Mouse (Mus musculus): Measurements from ENCODE around the gene Hist1h2bl. TPM values are rescaled to one million over a fixed set of nuclear protein-coding genes. Genes with fewer than 3 reads are reported as not detected.

Hist1h2bl gene
- total RNA-seq, 2 experiments from 2014 or later = 184 to 186 TPM

Small RNA genes within 50 kb of the gene (microRNA-seq; reads per million reads assigned to microRNA genes)
- gene Gm44357 (0 reads per million in 2 experiments), gene Gm44367 (0 reads per million in 2 experiments), gene Gm44454 (0 reads per million in 2 experiments)

Other genes with a start within 250 kb of the Hist1h2bl start
- gene Nkapl, start 247.6 kb downstream of the Hist1h2bl start, total RNA-seq (2021) = under 1 TPM; 0.38 to 0.52 TPM
- 1 to 10 TPM; 1.2 to 1.6 TPM for gene Zkscan4, start 237.2 kb downstream of the Hist1h2bl start, total RNA-seq (2021)
- gene Gm10065, start 236.7 kb downstream of the Hist1h2bl start, total RNA-seq (2021) = not detected
- gene AK157302, start 220.9 kb downstream of the Hist1h2bl start, total RNA-seq (2021) = 10 to 100 TPM; 11.5 to 12.4 TPM
- gene Gm11273, start 214.7 kb downstream of the Hist1h2bl start, total RNA-seq (2021) = 100 to 1,000 TPM; 118 to 122 TPM
- gene Zkscan8, start 185.0 kb downstream of the Hist1h2bl start, total RNA-seq (2021) = 10 to 100 TPM in 1 of 2 experiments, 1 to 10 TPM in 1; 8.0 to 11.4 TPM
- gene Olfr1366, start 173.3 kb downstream of the Hist1h2bl start, total RNA-seq (2021) = not detected
- not detected for gene Olfr1535, start 156.2 kb downstream of the Hist1h2bl start, total RNA-seq (2021)
- gene Olfr1364, start 134.4 kb downstream of the Hist1h2bl start, total RNA-seq (2021) = not detected
- gene Olfr1362, start 102.1 kb downstream of the Hist1h2bl start, total RNA-seq (2021) = not detected
- not detected for gene Olfr11, start 73.6 kb downstream of the Hist1h2bl start, total RNA-seq (2021)
- gene Olfr1361, start 52.8 kb downstream of the Hist1h2bl start, total RNA-seq (2021) = not detected
- not detected for gene Olfr1360, start 38.7 kb downstream of the Hist1h2bl start, total RNA-seq (2021)
- gene Olfr1359, start 18.0 kb downstream of the Hist1h2bl start, total RNA-seq (2021) = not detected
- gene Hist1h2ai, start 279 bp upstream of the Hist1h2bl start, total RNA-seq (2021) = 100 to 1,000 TPM; 125 TPM
- 100 to 1,000 TPM; 240 to 265 TPM for gene Hist1h3h, start 1.5 kb upstream of the Hist1h2bl start, total RNA-seq (2021)
- 10 to 100 TPM; 50.7 to 68.7 TPM for gene Hist1h2bm, start 5.9 kb upstream of the Hist1h2bl start, total RNA-seq (2021)
- gene Hist1h4j, start 18.9 kb upstream of the Hist1h2bl start, total RNA-seq (2021) = 10 to 100 TPM; 32.2 to 32.7 TPM
- gene Hist1h4k, start 34.4 kb upstream of the Hist1h2bl start, total RNA-seq (2021) = 100 to 1,000 TPM; 439 to 508 TPM
- 10 to 100 TPM; 71.7 to 78.9 TPM for gene Hist1h2ak, start 37.7 kb upstream of the Hist1h2bl start, total RNA-seq (2021)
- gene Hist1h2bn, start 38.0 kb upstream of the Hist1h2bl start, total RNA-seq (2021) = 100 to 1,000 TPM in 1 of 2 experiments, 10 to 100 TPM in 1; 94.7 to 110 TPM
- 100 to 1,000 TPM; 122 to 129 TPM for gene Hist1h1b, start 64.5 kb upstream of the Hist1h2bl start, total RNA-seq (2021)
- 100 to 1,000 TPM; 199 to 235 TPM for gene Hist1h3i, start 67.2 kb upstream of the Hist1h2bl start, total RNA-seq (2021)
- 10 to 100 TPM; 37.8 to 38.8 TPM for gene Hist1h2an, start 71.1 kb upstream of the Hist1h2bl start, total RNA-seq (2021)
- 10 to 100 TPM; 78.8 to 79.4 TPM for gene Hist1h2bp, start 71.3 kb upstream of the Hist1h2bl start, total RNA-seq (2021)
- gene Hist1h2bq, start 94.1 kb upstream of the Hist1h2bl start, total RNA-seq (2021) = 100 to 1,000 TPM; 140 to 150 TPM
- gene Hist1h2ao, start 94.3 kb upstream of the Hist1h2bl start, total RNA-seq (2021) = 100 to 1,000 TPM; 240 to 250 TPM
- 100 to 1,000 TPM; 345 to 353 TPM for gene Hist1h4m, start 95.6 kb upstream of the Hist1h2bl start, total RNA-seq (2021)
- gene Hist1h4n, start 116.1 kb upstream of the Hist1h2bl start, total RNA-seq (2021) = 10 to 100 TPM; 17.9 to 46.6 TPM
- gene Hist1h2ap, start 117.4 kb upstream of the Hist1h2bl start, total RNA-seq (2021) = 100 to 1,000 TPM in 1 of 2 experiments, 10 to 100 TPM in 1; 86.5 to 153 TPM
- 100 to 1,000 TPM; 139 to 146 TPM for gene Hist1h2br, start 117.6 kb upstream of the Hist1h2bl start, total RNA-seq (2021)
- 1 to 10 TPM in 1 of 2 experiments, under 1 TPM in 1; 0.73 to 1.2 TPM for gene Zfp184, start 229.0 kb upstream of the Hist1h2bl start, total RNA-seq (2021)